10 mouse cellular contexts compared by ENCODE assay signal in the genomic region with DNA sequence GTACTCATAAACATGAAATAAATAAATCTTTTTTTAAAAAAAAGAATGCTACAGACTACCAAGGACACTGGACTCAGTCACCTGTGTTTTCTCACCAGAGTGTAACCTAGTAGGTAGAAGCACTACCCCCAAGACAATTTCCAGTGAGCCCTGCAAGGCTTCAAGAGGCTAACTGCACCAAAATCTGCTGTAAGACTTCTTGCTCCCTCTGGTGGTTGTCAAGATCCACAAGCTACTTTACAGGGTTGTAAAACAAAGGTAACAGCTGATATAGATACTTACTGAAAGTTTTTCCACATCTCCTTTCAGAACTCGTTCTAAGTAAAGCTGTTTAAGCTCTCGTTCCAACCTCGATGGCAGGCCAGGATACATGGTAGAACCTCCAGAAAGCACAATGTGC. TPM values are rescaled to one million over a fixed set of nuclear protein-coding genes. Genes with fewer than 3 reads are reported as not detected.
A peak's percentile ranks its signal among the peaks of the same experiment; 100 is the strongest.
DNase-seq lines count a peak whose midpoint lies in the region; ATAC-seq lines count a peak whose summit lies in the region.
"Had no signal": no experiment of that assay in that cellular context is flagged by ENCODE, and none has a peak within 500 bp of the region (broad histone marks: within the 10 kb centered on the region; RNA-seq: fewer than 3 reads in every experiment).

No protein-coding gene starts in this region.

- H3K4me2 ChIP-seq in forebrain, embryonic 15.5 days (replicated peaks), result no peak overlapping the region
- H3K4me2 ChIP-seq in forebrain, embryonic 11.5 days (ENCODE audit: low read depth, low read length, severe bottlenecking), result no peak overlapping the region
- no peak overlapping the region for H3K4me2 ChIP-seq in neural tube, embryonic 11.5 days (ENCODE audit: low read depth)
- H3K4me2 ChIP-seq in midbrain, embryonic 16.5 days (ENCODE audit: low read length), result no peak overlapping the region
- H3K4me2 ChIP-seq: heart, embryonic 15.5 days; midbrain, embryonic 12.5 days had no signal

- WGBS in forebrain, embryonic 15.5 days, result 81% methylated on average over 3 of the region's 3 CpGs
- WGBS in forebrain, embryonic 11.5 days, result 83% methylated on average over 3 of the region's 3 CpGs
- WGBS in neural tube, embryonic 11.5 days, result 87% methylated on average over 3 of the region's 3 CpGs
- WGBS in midbrain, embryonic 16.5 days, result 79% methylated on average over 3 of the region's 3 CpGs

- no peak overlapping the region for H3K4me3 ChIP-seq in forebrain, embryonic 15.5 days
- no peak overlapping the region for H3K4me3 ChIP-seq in forebrain, embryonic 11.5 days (ENCODE audit: low read depth, low read length)
- H3K4me3 ChIP-seq in neural tube, embryonic 11.5 days (ENCODE audit: low read depth, low read length), result no peak overlapping the region
- H3K4me3 ChIP-seq in midbrain, embryonic 16.5 days (ENCODE audit: low read depth, low read length), result no peak overlapping the region
- H3K4me3 ChIP-seq: heart, embryonic 15.5 days; midbrain, embryonic 12.5 days had no signal

- ATAC-seq in forebrain, embryonic 15.5 days (replicated peaks), result peak; percentile 63
- no peak for ATAC-seq in forebrain, embryonic 11.5 days (replicated peaks; ENCODE audit: low FRiP score)
- no peak for ATAC-seq in neural tube, embryonic 11.5 days (ENCODE audit: insufficient read depth, low FRiP score, low TSS enrichment)
- peak; percentile 60; the same call in 1 of the 2 replicates for ATAC-seq in midbrain, embryonic 16.5 days

- no peaks in the 10 kb centered on the region for H3K27me3 ChIP-seq in forebrain, embryonic 15.5 days
- H3K27me3 ChIP-seq in forebrain, embryonic 11.5 days (ENCODE audit: control insufficient read depth, insufficient read depth, low read length), result no peaks in the 10 kb centered on the region
- H3K27me3 ChIP-seq in neural tube, embryonic 11.5 days (ENCODE audit: control insufficient read depth, insufficient read depth, low read length), result no peaks in the 10 kb centered on the region
- H3K27me3 ChIP-seq in midbrain, embryonic 16.5 days (ENCODE audit: control insufficient read depth, insufficient read depth, low read depth, low read length), result no peaks in the 10 kb centered on the region
- H3K27me3 ChIP-seq: heart, embryonic 15.5 days; midbrain, embryonic 12.5 days had no signal

- H3K9ac ChIP-seq in forebrain, embryonic 15.5 days (replicated peaks), result no peak overlapping the region
- no peak overlapping the region for H3K9ac ChIP-seq in forebrain, embryonic 11.5 days (ENCODE audit: low read length)
- H3K9ac ChIP-seq in neural tube, embryonic 11.5 days (ENCODE audit: low read length), result no peak overlapping the region
- no peak overlapping the region for H3K9ac ChIP-seq in midbrain, embryonic 16.5 days (ENCODE audit: low read depth, low read length)
- H3K9ac ChIP-seq: heart, embryonic 15.5 days; midbrain, embryonic 12.5 days had no signal

- DNase-seq in forebrain, embryonic 11.5 days (ENCODE audit: low spot score), result no peak
- peak; percentile 11 for DNase-seq in neural tube, embryonic 11.5 days (ENCODE audit: low spot score)
- no peak for DNase-seq in neural tube, embryonic 10.5 days (ENCODE audit: extremely low spot score, low spot score)
- peak; percentile 47 for DNase-seq in cerebellum, adult 9-11 months
- peak; percentile 62 for DNase-seq in induced T-regulatory cell, adult 2 months (ENCODE audit: low read depth)
- no peak for DNase-seq in ovary, adult 18-20 months (ENCODE audit: low spot score)

- H3K27ac ChIP-seq in forebrain, embryonic 15.5 days (replicated peaks), result no peak overlapping the region
- H3K27ac ChIP-seq in forebrain, embryonic 11.5 days (ENCODE audit: low read depth, low read length), result no peak overlapping the region
- no peak overlapping the region for H3K27ac ChIP-seq in neural tube, embryonic 11.5 days (ENCODE audit: low read depth, low read length)
- no peak overlapping the region for H3K27ac ChIP-seq in midbrain, embryonic 16.5 days (ENCODE audit: low read length)
- H3K27ac ChIP-seq: heart, embryonic 15.5 days; midbrain, embryonic 12.5 days had no signal

- peaks cover 34% of the 10 kb centered on the region for H3K36me3 ChIP-seq in forebrain, embryonic 15.5 days
- H3K36me3 ChIP-seq in forebrain, embryonic 11.5 days (ENCODE audit: control insufficient read depth, insufficient read depth, low read length), result peaks cover 8% of the 10 kb centered on the region; the same call in 1 of the 2 replicates
- peaks cover 8% of the 10 kb centered on the region for H3K36me3 ChIP-seq in neural tube, embryonic 11.5 days (ENCODE audit: control insufficient read depth, insufficient read depth, low read length)
- H3K36me3 ChIP-seq in midbrain, embryonic 16.5 days (ENCODE audit: control insufficient read depth, insufficient read depth, low read length), result peaks cover 6% of the 10 kb centered on the region; the same call in 1 of the 2 replicates

- no peaks in the 10 kb centered on the region for H3K4me1 ChIP-seq in forebrain, embryonic 15.5 days
- no peaks in the 10 kb centered on the region for H3K4me1 ChIP-seq in forebrain, embryonic 11.5 days (replicated peaks; ENCODE audit: control insufficient read depth, insufficient read depth, low read length)
- H3K4me1 ChIP-seq in neural tube, embryonic 11.5 days (ENCODE audit: control insufficient read depth, insufficient read depth, low read length), result no peaks in the 10 kb centered on the region
- H3K4me1 ChIP-seq in midbrain, embryonic 16.5 days (ENCODE audit: control insufficient read depth, insufficient read depth, low read length), result no peaks in the 10 kb centered on the region
- H3K4me1 ChIP-seq: heart, embryonic 15.5 days; midbrain, embryonic 12.5 days had no signal

- no peaks in the 10 kb centered on the region for H3K9me3 ChIP-seq in forebrain, embryonic 15.5 days
- no peaks in the 10 kb centered on the region for H3K9me3 ChIP-seq in forebrain, embryonic 11.5 days (ENCODE audit: control insufficient read depth, low read length)
- H3K9me3 ChIP-seq in neural tube, embryonic 11.5 days (ENCODE audit: control insufficient read depth, low read length), result no peaks in the 10 kb centered on the region
- H3K9me3 ChIP-seq in midbrain, embryonic 16.5 days (replicated peaks; ENCODE audit: control insufficient read depth, low read length, poor library complexity, severe bottlenecking), result no peaks in the 10 kb centered on the region
- H3K9me3 ChIP-seq: heart, embryonic 15.5 days; midbrain, embryonic 12.5 days had no signal

RNA-seq across cellular contexts. Expression of a gene that starts 40.5 kb away (rescaled TPM):
- 157 and 182 TPM in 2 replicates for polyA plus RNA-seq in forebrain, embryonic 15.5 days (2015; fragmentation: Nextera tagmentation; extraction: Ambion mirVana)
- 67.5 and 72.6 TPM in 2 replicates for polyA plus RNA-seq in forebrain, embryonic 11.5 days (2014; fragmentation: Nextera tagmentation; extraction: Ambion mirVana)
- polyA plus RNA-seq in neural tube, embryonic 11.5 days (2014; fragmentation: Nextera tagmentation; extraction: Ambion mirVana), result 75.1 and 78.0 TPM in 2 replicates
- 188 and 208 TPM in 2 replicates for polyA plus RNA-seq in midbrain, embryonic 16.5 days (2015; fragmentation: Nextera tagmentation; extraction: Ambion mirVana)

Comparison
In these comparisons a context has a peak if more than half of its experiments do, and no peak if none do; other contexts are left out.
1. ATAC-seq: peak in forebrain, embryonic 15.5 days (single experiment) and midbrain, embryonic 16.5 days (single experiment); none in forebrain, embryonic 11.5 days (single experiment) and neural tube, embryonic 11.5 days (single experiment).
2. DNase-seq: peak in neural tube, embryonic 11.5 days (single experiment), cerebellum, adult 9-11 months (single experiment) and induced T-regulatory cell, adult 2 months (single experiment); none in forebrain, embryonic 11.5 days (single experiment), neural tube, embryonic 10.5 days (single experiment) and ovary, adult 18-20 months (single experiment).